Mouse (Mus musculus): ENCODE measurements around the gene Rtp1. TPM values are rescaled to one million over a fixed set of nuclear protein-coding genes. Genes with fewer than 3 reads are reported as not detected.
A peak's percentile ranks its signal among the peaks of the same experiment; 100 is the strongest.

Rtp1 gene
- polyA plus RNA-seq, 1 experiment from 2014 or later = 0.10 TPM

DNA sequence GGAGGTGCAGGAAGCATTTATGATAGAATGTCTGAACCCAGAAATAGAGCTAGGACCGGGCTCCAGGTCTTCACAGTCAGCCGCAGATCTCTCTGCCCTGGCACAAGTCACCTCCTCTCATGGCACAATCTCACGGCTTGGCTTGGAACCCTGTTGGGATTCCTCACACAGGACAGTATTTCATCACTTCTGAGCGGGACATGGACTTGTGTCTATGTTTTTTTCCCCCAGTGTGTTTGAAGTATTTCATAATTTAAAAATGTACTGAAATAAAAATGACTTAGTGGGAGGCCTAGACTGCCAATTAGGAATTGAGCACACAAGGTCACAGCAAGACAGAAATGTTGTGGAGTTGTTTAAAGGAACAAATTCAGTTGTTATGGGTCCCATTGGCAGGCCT, 15.3 kb downstream of the Rtp1 start:
- Histone ChIP-seq H3K4me3 (ENCODE audit: low read depth, low read length) (no peak overlapping the region), H3K36me3 (ENCODE audit: control insufficient read depth, insufficient read depth, low read length) (no peaks in the 10 kb centered on the region), H3K9me3 (replicated peaks; ENCODE audit: control insufficient read depth, low read length) (no peaks in the 10 kb centered on the region), H3K27me3 (replicated peaks; ENCODE audit: control insufficient read depth, insufficient read depth, low read length) (no peaks in the 10 kb centered on the region), H3K9ac (ENCODE audit: low read length) (no peak overlapping the region), H3K4me1 (ENCODE audit: control insufficient read depth, insufficient read depth, low read length) (no peaks in the 10 kb centered on the region), H3K27ac (ENCODE audit: low read depth, low read length) (no peak overlapping the region), H3K4me2 (ENCODE audit: low read length) (no peak overlapping the region)
- 94% methylated on average over 4 of the region's 4 CpGs for WGBS
- ATAC-seq (no peak), DNase-seq (ENCODE audit: low spot score) (no peak)

DNA sequence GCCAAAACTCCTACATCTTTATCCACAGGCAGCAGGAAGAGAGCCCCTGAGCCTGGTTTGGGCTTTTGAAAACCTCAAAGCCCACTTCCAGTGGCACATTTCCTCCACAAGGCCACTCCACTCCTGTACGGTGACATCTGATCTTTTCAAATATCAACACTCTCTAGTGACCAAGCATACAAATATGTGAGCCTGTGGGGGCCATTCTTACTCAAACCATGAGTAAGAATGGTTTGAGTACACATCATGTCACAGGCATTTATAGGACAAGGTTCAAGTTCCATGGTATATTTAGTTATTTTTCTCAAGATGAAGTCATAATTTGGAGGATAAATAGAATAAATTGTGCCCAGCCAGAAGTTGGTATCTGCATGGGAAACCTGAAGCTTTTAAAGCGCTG, 21.0 kb downstream of the Rtp1 start:
- 92% methylated on average over 2 of the region's 2 CpGs for WGBS
- Histone ChIP-seq H3K9me3 (replicated peaks; ENCODE audit: control insufficient read depth, low read length) (no peaks in the 10 kb centered on the region), H3K4me1 (ENCODE audit: control insufficient read depth, insufficient read depth, low read length) (no peaks in the 10 kb centered on the region), H3K4me2 (ENCODE audit: low read length) (no peak overlapping the region), H3K9ac (ENCODE audit: low read length) (no peak overlapping the region), H3K27ac (ENCODE audit: low read depth, low read length) (no peak overlapping the region), H3K36me3 (ENCODE audit: control insufficient read depth, insufficient read depth, low read length) (no peaks in the 10 kb centered on the region), H3K4me3 (ENCODE audit: low read depth, low read length) (no peak overlapping the region), H3K27me3 (replicated peaks; ENCODE audit: control insufficient read depth, insufficient read depth, low read length) (no peaks in the 10 kb centered on the region)
- ATAC-seq (no peak), DNase-seq (ENCODE audit: low spot score) (no peak)

DNA sequence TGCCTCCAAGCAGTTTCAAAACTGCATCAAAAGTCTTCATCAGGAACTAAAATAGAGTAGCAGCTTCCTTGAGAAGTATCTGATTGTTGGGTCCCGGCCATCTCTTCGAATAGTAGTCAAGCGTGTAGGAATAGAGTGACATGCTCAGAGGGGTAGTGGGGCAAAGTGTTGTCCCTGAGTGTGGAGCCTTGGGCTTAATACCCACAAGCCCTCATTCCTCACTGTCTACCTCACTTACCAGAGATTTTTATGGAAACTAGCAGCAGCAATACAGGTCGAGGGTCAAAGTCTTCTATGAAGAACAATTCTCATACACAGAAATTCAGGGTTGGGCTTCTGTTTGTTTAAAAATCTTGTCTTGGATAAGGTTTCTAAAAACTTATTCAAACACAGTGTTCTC, 21.9 kb downstream of the Rtp1 start:
- Histone ChIP-seq H3K4me1 (ENCODE audit: control insufficient read depth, insufficient read depth, low read length) (no peaks in the 10 kb centered on the region), H3K27me3 (replicated peaks; ENCODE audit: control insufficient read depth, insufficient read depth, low read length) (no peaks in the 10 kb centered on the region), H3K9me3 (replicated peaks; ENCODE audit: control insufficient read depth, low read length) (no peaks in the 10 kb centered on the region), H3K36me3 (ENCODE audit: control insufficient read depth, insufficient read depth, low read length) (no peaks in the 10 kb centered on the region), H3K4me2 (ENCODE audit: low read length) (no peak overlapping the region), H3K27ac (ENCODE audit: low read depth, low read length) (no peak overlapping the region), H3K4me3 (ENCODE audit: low read depth, low read length) (no peak overlapping the region), H3K9ac (ENCODE audit: low read length) (no peak overlapping the region)
- no peak for DNase-seq (ENCODE audit: low spot score)
- WGBS = 86% methylated on average over 4 of the region's 4 CpGs
- no peak for ATAC-seq

DNA sequence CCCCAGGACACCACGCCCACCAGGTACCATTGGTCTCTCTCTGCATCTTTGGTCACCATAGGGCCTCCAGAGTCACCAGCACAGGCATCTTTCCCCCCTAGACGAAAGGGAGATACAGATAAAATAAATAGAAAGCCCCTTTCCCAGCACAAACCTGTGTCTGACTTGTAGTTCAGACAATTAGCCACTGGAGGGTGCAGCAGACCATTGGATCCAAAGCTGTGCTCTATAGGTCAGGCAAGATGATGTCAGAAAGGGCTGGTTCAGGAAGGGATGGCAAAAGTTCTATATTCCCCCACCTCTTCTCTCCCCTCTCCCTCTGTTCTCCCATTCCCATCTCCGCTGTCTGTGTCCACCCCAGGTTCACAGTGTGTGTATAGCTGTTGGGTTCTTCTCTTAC, 23.5 kb downstream of the Rtp1 start:
- Histone ChIP-seq H3K9ac (ENCODE audit: low read length) (no peak overlapping the region), H3K27ac (ENCODE audit: low read depth, low read length) (no peak overlapping the region), H3K4me2 (ENCODE audit: low read length) (no peak overlapping the region), H3K9me3 (replicated peaks; ENCODE audit: control insufficient read depth, low read length) (no peaks in the 10 kb centered on the region), H3K4me3 (ENCODE audit: low read depth, low read length) (no peak overlapping the region), H3K36me3 (ENCODE audit: control insufficient read depth, insufficient read depth, low read length) (no peaks in the 10 kb centered on the region), H3K27me3 (replicated peaks; ENCODE audit: control insufficient read depth, insufficient read depth, low read length) (no peaks in the 10 kb centered on the region), H3K4me1 (ENCODE audit: control insufficient read depth, insufficient read depth, low read length) (no peaks in the 10 kb centered on the region)
- DNase-seq (ENCODE audit: low spot score) = peak; percentile 82
- WGBS = 15% methylated on average over 3 of the region's 3 CpGs
- peak; percentile 70; the same call in 1 of the 2 replicates for ATAC-seq

DNA sequence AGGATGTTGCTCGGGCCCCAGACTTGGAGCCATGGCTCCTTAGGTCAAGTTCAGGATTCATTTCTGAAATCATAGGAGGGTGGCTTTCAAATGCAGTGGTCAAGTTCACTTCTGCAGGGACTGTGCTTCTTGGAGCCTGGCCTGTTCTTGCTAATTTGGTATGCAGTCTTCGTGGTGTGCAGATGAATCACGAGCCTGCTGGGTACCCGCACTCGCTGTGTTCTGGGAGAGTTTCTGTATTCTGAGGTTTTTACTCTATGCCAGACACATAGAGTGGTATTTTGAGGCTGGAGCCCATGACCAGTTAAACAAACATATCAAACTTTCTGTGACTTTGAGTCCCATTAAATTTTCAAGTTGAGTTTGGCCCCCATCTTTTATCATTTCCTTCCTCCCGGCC, 25.4 kb downstream of the Rtp1 start:
- Histone ChIP-seq H3K9ac (ENCODE audit: low read length) (no peak overlapping the region), H3K36me3 (ENCODE audit: control insufficient read depth, insufficient read depth, low read length) (no peaks in the 10 kb centered on the region), H3K4me2 (ENCODE audit: low read length) (no peak overlapping the region), H3K27ac (ENCODE audit: low read depth, low read length) (no peak overlapping the region), H3K27me3 (replicated peaks; ENCODE audit: control insufficient read depth, insufficient read depth, low read length) (no peaks in the 10 kb centered on the region), H3K9me3 (replicated peaks; ENCODE audit: control insufficient read depth, low read length) (no peaks in the 10 kb centered on the region), H3K4me3 (ENCODE audit: low read depth, low read length) (no peak overlapping the region), H3K4me1 (ENCODE audit: control insufficient read depth, insufficient read depth, low read length) (no peaks in the 10 kb centered on the region)
- DNase-seq (ENCODE audit: low spot score) (no peak), ATAC-seq (no peak)
- WGBS = 79% methylated on average over 6 of the region's 6 CpGs

DNA sequence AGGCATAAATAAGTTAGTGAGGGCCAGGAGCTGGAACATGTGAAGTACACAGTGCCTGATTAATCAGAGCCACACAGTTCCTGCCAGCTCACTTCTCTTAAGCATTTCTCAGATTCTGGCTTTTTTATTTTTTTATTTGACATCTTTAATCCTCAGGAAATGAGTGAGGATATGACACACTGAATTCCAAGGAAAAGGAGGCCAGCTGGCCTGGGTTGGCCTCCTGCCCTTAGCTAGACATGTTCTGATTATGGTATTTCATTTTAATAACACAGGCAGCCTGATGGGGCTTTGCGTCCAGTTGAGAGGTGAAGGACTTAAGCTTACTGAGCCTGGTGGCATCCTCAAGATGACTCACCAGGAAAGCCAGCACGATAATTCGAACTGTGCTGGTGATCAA, 27.6 kb downstream of the Rtp1 start:
- 85% methylated on average over 3 of the region's 3 CpGs for WGBS
- no peaks in the 10 kb centered on the region for H3K36me3 ChIP-seq (ENCODE audit: control insufficient read depth, insufficient read depth, low read length)
- no peak overlapping the region for H3K4me2 ChIP-seq (ENCODE audit: low read length)
- no peak for ATAC-seq
- no peaks in the 10 kb centered on the region for H3K9me3 ChIP-seq (replicated peaks; ENCODE audit: control insufficient read depth, low read length)
- no peak overlapping the region for H3K9ac ChIP-seq (ENCODE audit: low read length)
- no peak overlapping the region for H3K4me3 ChIP-seq (ENCODE audit: low read depth, low read length)
- no peaks in the 10 kb centered on the region for H3K27me3 ChIP-seq (replicated peaks; ENCODE audit: control insufficient read depth, insufficient read depth, low read length)
- no peaks in the 10 kb centered on the region for H3K4me1 ChIP-seq (ENCODE audit: control insufficient read depth, insufficient read depth, low read length)
- no peak for DNase-seq (ENCODE audit: low spot score)
- H3K27ac ChIP-seq (ENCODE audit: low read depth, low read length) = no peak overlapping the region

DNA sequence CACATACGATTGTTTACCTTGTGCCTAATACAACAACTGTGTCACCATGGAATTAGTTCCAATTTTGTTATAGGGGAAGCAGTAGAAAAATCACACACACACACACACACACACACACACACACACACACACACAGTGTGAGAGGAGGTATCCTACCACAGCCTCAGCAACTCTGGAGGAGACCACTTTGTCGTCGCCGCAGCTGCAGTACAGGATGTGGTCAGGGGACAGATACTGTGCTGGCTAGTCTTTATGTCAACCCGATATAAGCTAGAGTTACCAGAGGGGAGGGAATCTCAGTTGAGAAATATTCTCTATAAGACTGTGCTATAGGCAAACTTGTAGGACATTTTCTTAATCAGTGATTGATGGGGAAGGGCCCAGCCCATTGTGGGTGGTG, 28.4 kb downstream of the Rtp1 start:
- H3K9ac ChIP-seq (ENCODE audit: low read length) = no peak overlapping the region
- no peaks in the 10 kb centered on the region for H3K27me3 ChIP-seq (replicated peaks; ENCODE audit: control insufficient read depth, insufficient read depth, low read length)
- H3K9me3 ChIP-seq (replicated peaks; ENCODE audit: control insufficient read depth, low read length) = no peaks in the 10 kb centered on the region
- no peak overlapping the region for H3K4me3 ChIP-seq (ENCODE audit: low read depth, low read length)
- H3K4me1 ChIP-seq (ENCODE audit: control insufficient read depth, insufficient read depth, low read length) = no peaks in the 10 kb centered on the region
- ATAC-seq = no peak
- DNase-seq (ENCODE audit: low spot score) = no peak
- no peak overlapping the region for H3K27ac ChIP-seq (ENCODE audit: low read depth, low read length)
- H3K4me2 ChIP-seq (ENCODE audit: low read length) = no peak overlapping the region
- H3K36me3 ChIP-seq (ENCODE audit: control insufficient read depth, insufficient read depth, low read length) = no peaks in the 10 kb centered on the region
- WGBS = 96% methylated on average over 5 of the region's 5 CpGs

DNA sequence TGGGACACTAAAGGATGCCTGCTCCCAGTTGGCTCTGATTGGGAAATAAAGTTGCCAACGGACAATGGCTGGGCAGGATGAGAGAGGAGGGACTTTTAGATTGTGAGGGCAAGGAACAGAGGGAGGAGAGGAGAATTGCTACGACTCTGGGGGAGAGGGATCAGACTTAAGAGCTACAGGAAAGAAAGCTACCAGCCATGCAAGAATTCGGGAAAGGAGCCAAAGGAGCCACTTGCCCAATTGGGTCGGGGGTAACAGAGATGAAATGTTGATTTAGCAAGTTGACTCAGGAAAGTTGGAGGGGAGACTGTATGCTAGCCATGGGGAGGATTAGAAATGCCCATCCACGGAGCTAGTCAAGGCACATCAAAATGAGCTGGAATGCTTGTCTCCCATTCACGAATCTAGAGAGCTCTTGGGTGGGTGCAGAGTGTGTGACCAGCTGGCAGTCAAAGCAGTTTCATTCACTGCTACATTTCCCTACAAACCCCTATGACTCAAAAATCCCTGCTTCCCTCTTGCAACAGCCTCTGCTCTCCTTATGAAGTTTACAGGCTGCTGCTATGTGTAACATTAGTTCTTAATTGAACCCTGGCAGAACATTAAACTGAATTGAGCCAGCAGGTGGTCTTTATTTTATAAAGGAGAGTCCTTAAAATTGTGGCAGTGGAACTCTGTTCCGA, 30.1 kb downstream of the Rtp1 start:
- no peak for DNase-seq (ENCODE audit: low spot score)
- Histone ChIP-seq H3K9ac (ENCODE audit: low read length) (no peak overlapping the region), H3K4me1 (ENCODE audit: control insufficient read depth, insufficient read depth, low read length) (no peaks in the 10 kb centered on the region)

DNA sequence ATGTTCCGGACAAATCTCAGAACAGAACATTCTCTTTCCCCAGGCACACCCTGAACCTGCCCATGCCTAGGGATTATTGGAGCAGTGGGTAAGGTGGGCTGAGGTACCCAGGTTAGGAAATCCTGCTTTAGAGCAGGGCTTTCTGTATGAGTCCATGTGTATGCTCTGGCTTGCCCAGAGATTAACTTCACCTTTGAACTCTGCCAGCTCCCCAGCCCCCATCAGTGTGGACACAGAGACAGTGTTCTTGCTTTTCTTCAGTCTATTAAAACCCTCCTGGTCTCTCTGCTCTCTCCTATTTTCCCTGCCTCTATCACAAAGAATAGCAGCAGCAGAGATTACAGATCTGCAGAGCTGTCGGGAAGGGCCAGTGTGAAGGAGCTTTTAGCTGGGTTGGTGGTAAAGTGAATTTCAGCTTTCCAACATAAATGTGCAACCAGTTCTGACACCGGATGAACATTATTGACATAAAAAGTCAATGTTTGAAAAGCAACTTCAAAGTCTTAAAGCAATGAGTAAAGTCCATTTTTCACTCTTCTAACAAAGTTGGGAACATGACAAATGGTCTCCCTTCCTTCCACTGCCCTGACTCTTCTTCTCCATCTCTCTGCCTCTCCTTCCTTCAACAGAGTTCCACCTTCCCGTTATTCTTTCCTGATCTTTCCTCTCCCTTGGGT, 34.9 kb downstream of the Rtp1 start:
- H3K36me3 ChIP-seq (ENCODE audit: control insufficient read depth, insufficient read depth, low read length) = peaks cover under 1% of the 10 kb centered on the region; the same call in 1 of the 2 replicates
- no peak overlapping the region for H3K9ac ChIP-seq (ENCODE audit: low read length)
- DNase-seq (ENCODE audit: low spot score) = no peak
- H3K9me3 ChIP-seq (replicated peaks; ENCODE audit: control insufficient read depth, low read length) = no peaks in the 10 kb centered on the region
- no peak overlapping the region for H3K4me2 ChIP-seq (ENCODE audit: low read length)
- WGBS = 88% methylated on average over 4 of the region's 4 CpGs
- no peak overlapping the region for H3K27ac ChIP-seq (ENCODE audit: low read depth, low read length)
- no peak overlapping the region for H3K4me3 ChIP-seq (ENCODE audit: low read depth, low read length)
- ATAC-seq = no peak
- no peaks in the 10 kb centered on the region for H3K27me3 ChIP-seq (replicated peaks; ENCODE audit: control insufficient read depth, insufficient read depth, low read length)
- H3K4me1 ChIP-seq (ENCODE audit: control insufficient read depth, insufficient read depth, low read length) = no peaks in the 10 kb centered on the region

More for the DNA sequence above, 30.1 kb downstream of the Rtp1 start:
- H3K4me3 ChIP-seq (ENCODE audit: low read depth, low read length) = no peak overlapping the region
- no peak overlapping the region for H3K27ac ChIP-seq (ENCODE audit: low read depth, low read length)
- no peaks in the 10 kb centered on the region for H3K27me3 ChIP-seq (replicated peaks; ENCODE audit: control insufficient read depth, insufficient read depth, low read length)
- no peak overlapping the region for H3K4me2 ChIP-seq (ENCODE audit: low read length)
- ATAC-seq = no peak
- 47% methylated on average over 7 of the region's 7 CpGs for WGBS
- no peaks in the 10 kb centered on the region for H3K36me3 ChIP-seq (ENCODE audit: control insufficient read depth, insufficient read depth, low read length)
- H3K9me3 ChIP-seq (replicated peaks; ENCODE audit: control insufficient read depth, low read length) = no peaks in the 10 kb centered on the region
